Mouse (Mus musculus): Measurements from ENCODE around the gene Popdc3. TPM values are rescaled to one million over a fixed set of nuclear protein-coding genes. Genes with fewer than 3 reads are reported as not detected.

Gene Popdc3
- polyA plus RNA-seq, 1 experiment from 2014 or later, result 43.3 TPM

DNA sequence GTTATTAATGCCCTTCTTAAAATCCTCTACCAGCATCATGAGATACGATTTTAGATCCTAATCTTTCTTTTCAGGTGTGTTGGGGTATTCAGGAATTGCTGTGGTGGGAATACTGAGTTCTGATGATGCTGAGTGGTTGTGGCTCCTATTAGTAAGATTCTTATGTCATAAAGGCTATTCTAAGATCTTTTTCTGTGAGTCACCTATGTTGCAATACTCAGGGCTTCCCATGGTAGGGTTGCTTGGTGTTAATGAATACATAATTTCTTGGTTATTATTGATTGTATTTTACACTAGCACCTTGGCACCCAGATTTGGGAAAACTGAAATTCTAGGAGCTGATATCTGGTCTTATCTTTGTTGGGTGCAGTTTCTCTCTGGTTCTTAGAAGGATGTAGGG, 26.7 kb downstream of the Popdc3 start:
- Histone ChIP-seq H3K36me3 (ENCODE audit: control insufficient read depth, insufficient read depth, low read length) (no peaks in the 10 kb centered on the region), H3K9ac (ENCODE audit: low read length) (no peak overlapping the region), H3K9me3 (ENCODE audit: control insufficient read depth, low read length) (0 out of 2 replicates have a peak, but pooled peaks cover 3% of the 10 kb centered on the region), H3K4me2 (ENCODE audit: low read length) (no peak overlapping the region), H3K4me1 (ENCODE audit: control insufficient read depth in 2 of 2, insufficient read depth in 2 of 2, low read length in 2 of 2) (no peaks in the 10 kb centered on the region), H3K27ac (replicated peaks in 1 of 2; ENCODE audit: control insufficient read depth in 1 of 2, insufficient read depth in 1 of 2, low read depth in 2 of 2, low read length in 2 of 2) (no peak overlapping the region), H3K4me3 (ENCODE audit: control insufficient read depth in 1 of 2, insufficient read depth in 1 of 2, low read depth in 1 of 2, low read length in 2 of 2) (no peak overlapping the region), H3K27me3 (ENCODE audit: control insufficient read depth, insufficient read depth, low read length) (no peaks in the 10 kb centered on the region)
- WGBS, result 57% methylated on average over 1 of the region's 1 CpGs
- ATAC-seq (ENCODE audit: insufficient number of reproducible peaks, insufficient read depth, low FRiP score, low read depth), result no peak

DNA sequence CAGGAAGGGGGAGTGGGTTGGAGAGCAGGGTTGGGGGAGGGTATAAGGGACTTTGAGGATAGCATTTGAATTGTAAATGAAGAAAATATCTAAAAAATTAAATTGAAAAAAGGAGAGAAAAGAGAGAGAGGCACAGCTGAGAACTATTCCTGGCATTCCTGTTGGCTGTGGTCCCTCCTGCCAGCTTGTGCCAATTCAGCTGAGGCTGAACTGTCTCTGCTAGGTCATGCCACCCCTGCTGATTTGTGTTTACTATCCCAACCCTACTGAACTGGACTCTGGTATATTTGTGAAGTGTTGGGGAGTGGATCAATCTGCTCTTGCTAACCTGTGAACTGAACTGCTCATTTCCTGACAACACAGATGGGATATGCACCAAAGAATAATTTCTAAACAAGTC, 32.3 kb downstream of the Popdc3 start:
- Histone ChIP-seq H3K4me2 (ENCODE audit: low read length) (no peak overlapping the region), H3K9me3 (ENCODE audit: control insufficient read depth, low read length) (0 out of 2 replicates have a peak, but pooled peaks cover 3% of the 10 kb centered on the region), H3K27me3 (ENCODE audit: control insufficient read depth, insufficient read depth, low read length) (no peaks in the 10 kb centered on the region), H3K9ac (ENCODE audit: low read length) (no peak overlapping the region), H3K4me1 (ENCODE audit: control insufficient read depth in 2 of 2, insufficient read depth in 2 of 2, low read length in 2 of 2) (no peaks in the 10 kb centered on the region; a peak in 1 of 4 replicates), H3K4me3 (ENCODE audit: control insufficient read depth in 1 of 2, insufficient read depth in 1 of 2, low read depth in 1 of 2, low read length in 2 of 2) (no peak overlapping the region), H3K36me3 (ENCODE audit: control insufficient read depth, insufficient read depth, low read length) (no peaks in the 10 kb centered on the region), H3K27ac (replicated peaks in 1 of 2; ENCODE audit: control insufficient read depth in 1 of 2, insufficient read depth in 1 of 2, low read depth in 2 of 2, low read length in 2 of 2) (no peak overlapping the region)
- ATAC-seq (ENCODE audit: insufficient number of reproducible peaks, insufficient read depth, low FRiP score, low read depth), result no peak

- H3K4me1 ChIP-seq (ENCODE audit: control insufficient read depth in 2 of 2, insufficient read depth in 2 of 2, low read length in 2 of 2), result peaks cover 4 to 10% of the 10 kb centered on the region in 2 experiments
- 29% methylated on average over 7 of the region's 7 CpGs for WGBS
- H3K4me3 ChIP-seq (ENCODE audit: control insufficient read depth in 1 of 2, insufficient read depth in 1 of 2, low read depth in 1 of 2, low read length in 2 of 2), result no peak overlapping the region
- H3K9me3 ChIP-seq (ENCODE audit: control insufficient read depth, low read length), result no peaks in the 10 kb centered on the region
- H3K4me2 ChIP-seq (ENCODE audit: low read length), result no peak overlapping the region
- no peaks in the 10 kb centered on the region for H3K36me3 ChIP-seq (ENCODE audit: control insufficient read depth, insufficient read depth, low read length)
- H3K27ac ChIP-seq (replicated peaks in 1 of 2; ENCODE audit: control insufficient read depth in 1 of 2, insufficient read depth in 1 of 2, low read depth in 2 of 2, low read length in 2 of 2), result peak overlapping the region; percentile 71 to 84
- no peaks in the 10 kb centered on the region for H3K27me3 ChIP-seq (ENCODE audit: control insufficient read depth, insufficient read depth, low read length)
- ATAC-seq (ENCODE audit: insufficient number of reproducible peaks, insufficient read depth, low FRiP score, low read depth), result no peak
- H3K9ac ChIP-seq (ENCODE audit: low read length), result peak overlapping the region; percentile 31; the same call in 1 of the 2 replicates
Observed at GRCm38 (mm10) chr10:45216676-45217075, 38.8 kb downstream of the Popdc3 start.

GRCm38 (mm10) chr10:45229954-45230353, 52.1 kb downstream of the Popdc3 start:
- no peaks in the 10 kb centered on the region for H3K36me3 ChIP-seq (ENCODE audit: control insufficient read depth, insufficient read depth, low read length)
- peak; percentile 89 for ATAC-seq (ENCODE audit: insufficient number of reproducible peaks, insufficient read depth, low FRiP score, low read depth)
- 1% methylated on average over 4 of the region's 4 CpGs for WGBS
- peak overlapping the region; percentile 91 to 98 for H3K27ac ChIP-seq (replicated peaks in 1 of 2; ENCODE audit: control insufficient read depth in 1 of 2, insufficient read depth in 1 of 2, low read depth in 2 of 2, low read length in 2 of 2)
- H3K4me3 ChIP-seq (ENCODE audit: control insufficient read depth in 1 of 2, insufficient read depth in 1 of 2, low read depth in 1 of 2, low read length in 2 of 2), result no peak overlapping the region
- H3K9ac ChIP-seq (ENCODE audit: low read length), result 0 out of 2 replicates have a peak overlapping the region, but pooled peaks have one; percentile 54
- H3K9me3 ChIP-seq (ENCODE audit: control insufficient read depth, low read length), result no peaks in the 10 kb centered on the region
- H3K4me1 ChIP-seq (ENCODE audit: control insufficient read depth in 2 of 2, insufficient read depth in 2 of 2, low read length in 2 of 2), result peaks cover 18 to 23% of the 10 kb centered on the region in 2 experiments
- peak overlapping the region; percentile 56 for H3K4me2 ChIP-seq (ENCODE audit: low read length)
- no peaks in the 10 kb centered on the region for H3K27me3 ChIP-seq (ENCODE audit: control insufficient read depth, insufficient read depth, low read length)

GRCm38 (mm10) chr10:45233351-45233750, 55.5 kb downstream of the Popdc3 start:
- WGBS, result 78% methylated on average over 6 of the region's 6 CpGs
- H3K4me1 ChIP-seq (ENCODE audit: control insufficient read depth in 2 of 2, insufficient read depth in 2 of 2, low read length in 2 of 2), result peaks cover 20 to 23% of the 10 kb centered on the region in 2 experiments
- no peaks in the 10 kb centered on the region for H3K9me3 ChIP-seq (ENCODE audit: control insufficient read depth, low read length)
- no peak for ATAC-seq (ENCODE audit: insufficient number of reproducible peaks, insufficient read depth, low FRiP score, low read depth)
- H3K27me3 ChIP-seq (ENCODE audit: control insufficient read depth, insufficient read depth, low read length), result no peaks in the 10 kb centered on the region
- H3K4me2 ChIP-seq (ENCODE audit: low read length), result no peak overlapping the region
- no peaks in the 10 kb centered on the region for H3K36me3 ChIP-seq (ENCODE audit: control insufficient read depth, insufficient read depth, low read length)
- no peak overlapping the region for H3K27ac ChIP-seq (replicated peaks in 1 of 2; ENCODE audit: control insufficient read depth in 1 of 2, insufficient read depth in 1 of 2, low read depth in 2 of 2, low read length in 2 of 2)
- no peak overlapping the region for H3K4me3 ChIP-seq (ENCODE audit: control insufficient read depth in 1 of 2, insufficient read depth in 1 of 2, low read depth in 1 of 2, low read length in 2 of 2)
- no peak overlapping the region for H3K9ac ChIP-seq (ENCODE audit: low read length)

GRCm38 (mm10) chr10:45236304-45236703, 58.4 kb downstream of the Popdc3 start:
- no peaks in the 10 kb centered on the region for H3K27me3 ChIP-seq (ENCODE audit: control insufficient read depth, insufficient read depth, low read length)
- peaks cover 7 to 9% of the 10 kb centered on the region in 2 experiments for H3K4me1 ChIP-seq (ENCODE audit: control insufficient read depth in 2 of 2, insufficient read depth in 2 of 2, low read length in 2 of 2)
- 39% methylated on average over 3 of the region's 3 CpGs for WGBS
- H3K9me3 ChIP-seq (ENCODE audit: control insufficient read depth, low read length), result no peaks in the 10 kb centered on the region
- H3K4me3 ChIP-seq (ENCODE audit: control insufficient read depth in 1 of 2, insufficient read depth in 1 of 2, low read depth in 1 of 2, low read length in 2 of 2), result no peak overlapping the region
- no peak for ATAC-seq (ENCODE audit: insufficient number of reproducible peaks, insufficient read depth, low FRiP score, low read depth)
- H3K9ac ChIP-seq (ENCODE audit: low read length), result no peak overlapping the region
- H3K36me3 ChIP-seq (ENCODE audit: control insufficient read depth, insufficient read depth, low read length), result no peaks in the 10 kb centered on the region
- H3K27ac ChIP-seq (replicated peaks in 1 of 2; ENCODE audit: control insufficient read depth in 1 of 2, insufficient read depth in 1 of 2, low read depth in 2 of 2, low read length in 2 of 2), result no peak overlapping the region
- H3K4me2 ChIP-seq (ENCODE audit: low read length), result no peak overlapping the region

GRCm38 (mm10) chr10:45237492-45237891, 59.6 kb downstream of the Popdc3 start:
- Histone ChIP-seq H3K9ac (ENCODE audit: low read length) (no peak overlapping the region), H3K27ac (replicated peaks in 1 of 2; ENCODE audit: control insufficient read depth in 1 of 2, insufficient read depth in 1 of 2, low read depth in 2 of 2, low read length in 2 of 2) (no peak overlapping the region), H3K4me3 (ENCODE audit: control insufficient read depth in 1 of 2, insufficient read depth in 1 of 2, low read depth in 1 of 2, low read length in 2 of 2) (no peak overlapping the region), H3K9me3 (ENCODE audit: control insufficient read depth, low read length) (no peaks in the 10 kb centered on the region), H3K4me2 (ENCODE audit: low read length) (no peak overlapping the region), H3K4me1 (ENCODE audit: control insufficient read depth in 2 of 2, insufficient read depth in 2 of 2, low read length in 2 of 2) (peaks cover 4 to 5% of the 10 kb centered on the region in 2 experiments; a peak in 2 of 4 replicates), H3K36me3 (ENCODE audit: control insufficient read depth, insufficient read depth, low read length) (no peaks in the 10 kb centered on the region), H3K27me3 (ENCODE audit: control insufficient read depth, insufficient read depth, low read length) (no peaks in the 10 kb centered on the region)
- WGBS, result 69% methylated on average over 5 of the region's 5 CpGs
- no peak for ATAC-seq (ENCODE audit: insufficient number of reproducible peaks, insufficient read depth, low FRiP score, low read depth)

GRCm38 (mm10) chr10:45260477-45260876, 82.6 kb downstream of the Popdc3 start:
- no peaks in the 10 kb centered on the region for H3K4me1 ChIP-seq (ENCODE audit: control insufficient read depth in 2 of 2, insufficient read depth in 2 of 2, low read length in 2 of 2)
- H3K36me3 ChIP-seq (ENCODE audit: control insufficient read depth, insufficient read depth, low read length), result no peaks in the 10 kb centered on the region
- no peak for ATAC-seq (ENCODE audit: insufficient number of reproducible peaks, insufficient read depth, low FRiP score, low read depth)
- no peak overlapping the region for H3K27ac ChIP-seq (replicated peaks in 1 of 2; ENCODE audit: control insufficient read depth in 1 of 2, insufficient read depth in 1 of 2, low read depth in 2 of 2, low read length in 2 of 2)
- 59% methylated on average over 1 of the region's 1 CpGs for WGBS
- H3K4me3 ChIP-seq (ENCODE audit: control insufficient read depth in 1 of 2, insufficient read depth in 1 of 2, low read depth in 1 of 2, low read length in 2 of 2), result no peak overlapping the region
- peaks cover 5% of the 10 kb centered on the region for H3K9me3 ChIP-seq (ENCODE audit: control insufficient read depth, low read length)
- no peaks in the 10 kb centered on the region for H3K27me3 ChIP-seq (ENCODE audit: control insufficient read depth, insufficient read depth, low read length)
- no peak overlapping the region for H3K4me2 ChIP-seq (ENCODE audit: low read length)
- H3K9ac ChIP-seq (ENCODE audit: low read length), result no peak overlapping the region
